Mouse (Mus musculus): Measurements from ENCODE around the gene Uqcc1.

GRCm38 (mm10) chr2:155872486-155872885 is 57.6 kb downstream of the Uqcc1 start:
- TF ChIP-seq CTCF (IDR thresholded peaks at IDR 0.05; ENCODE audit: low read depth), result no peak
- TF ChIP-seq EP300 (IDR thresholded peaks at IDR 0.05; ENCODE audit: low read depth), result no peak
